Mouse (Mus musculus) olfactory bulb, adult 2 months (tissue): ENCODE data around the gene Mbtps1.

Experiments used
- CTCF ChIP-seq: fragments of 200-500 bp; IDR thresholded peaks from 2 replicates; pipeline ENCODE4 v1.5.1; 2012; ENCODE audit warnings: low read depth, mild to moderate bottlenecking, low read length, moderate library complexity; ENCODE audit not compliant: insufficient read depth
- POLR2A ChIP-seq: fragments of 200-500 bp; IDR thresholded peaks from 2 replicates; pipeline ENCODE4 v1.6.1; 2012; ENCODE audit warnings: mild to moderate bottlenecking, low read depth, low read length, moderate library complexity; ENCODE audit not compliant: insufficient read depth

GRCm38 (mm10) chr8:119580441-119581161 lies 22.1 kb upstream of the Mbtps1 start:
- TF ChIP-seq POLR2A (no peak), CTCF (no peak)
